Mouse (Mus musculus) MEL (cell line): ENCODE measurements around the gene Cers5. TPM values are rescaled to one million over a fixed set of nuclear protein-coding genes. Genes with fewer than 3 reads are reported as not detected.

Experiments used
- DNase-seq: peaks from one replicate; pipeline ENCODE4 v3.0.0; 2011; ENCODE audit warnings: low read depth, low spot score
- H3K27ac ChIP-seq: 2 replicates; pipeline ENCODE4 v1.5.1; 2012; ENCODE audit warnings: low read depth, mild to moderate bottlenecking, control low read depth, low read length, moderate library complexity; ENCODE audit not compliant: control insufficient read depth
- H3K27me3 ChIP-seq, 2 experiments: fragments of 150-350 bp in 1 of 2; sonication (generic) in 1 of 2; 2 replicates each; pipeline ENCODE4 v1.6.1; 2012; ENCODE audit warnings: low read length in 2 of 2, mild to moderate bottlenecking in 2 of 2, improper control_type of control experiment in 1 of 2, moderate library complexity in 1 of 2; ENCODE audit not compliant: insufficient read depth in 2 of 2, control insufficient read depth in 1 of 2
- H3K36me3 ChIP-seq, 2 experiments: 2 replicates each; pipeline ENCODE4 v1.6.1; 2012 to 2014; ENCODE audit warnings: low read length in 2 of 2, improper control_type of control experiment in 1 of 2, inconsistent platforms in 1 of 2, mild to moderate bottlenecking in 1 of 2; ENCODE audit not compliant: insufficient read depth in 2 of 2, control insufficient read depth in 1 of 2
- H3K4me1 ChIP-seq, 2 experiments: fragments of 150-350 bp in 1 of 2; sonication (generic) in 1 of 2; 2 replicates each; pipeline ENCODE4 v1.6.1; 2012; ENCODE audit warnings: low read length in 2 of 2, improper control_type of control experiment in 1 of 2, mild to moderate bottlenecking in 1 of 2; ENCODE audit not compliant: insufficient read depth in 2 of 2, control insufficient read depth in 1 of 2
- H3K4me3 ChIP-seq, 2 experiments: fragments of 150-350 bp in 1 of 2; sonication (generic) in 1 of 2; 2 replicates each; pipeline ENCODE4 v1.5.1; 2012; ENCODE audit warnings: low read depth in 2 of 2, low read length in 2 of 2, mild to moderate bottlenecking in 2 of 2, moderate library complexity in 2 of 2, control low read depth in 1 of 2, improper control_type of control experiment in 1 of 2; ENCODE audit not compliant: control insufficient read depth in 1 of 2, insufficient read depth in 1 of 2
- H3K79me2 ChIP-seq: 2 replicates; pipeline ENCODE4 v1.6.1; 2012; ENCODE audit warnings: mild to moderate bottlenecking, low read length, moderate library complexity; ENCODE audit not compliant: control insufficient read depth, poor library complexity, insufficient read depth
- H3K9ac ChIP-seq: 2 replicates; pipeline ENCODE4 v1.6.1; 2012; ENCODE audit warnings: low read depth, mild to moderate bottlenecking, control low read depth, low read length, moderate library complexity; ENCODE audit not compliant: control insufficient read depth, poor library complexity, severe bottlenecking
- H3K9me3 ChIP-seq: fragments of 150-350 bp; sonication (generic); replicated peaks from 2 replicates; pipeline ENCODE4 v1.6.1; 2012; ENCODE audit warnings: mild to moderate bottlenecking, low read length, improper control_type of control experiment, moderate library complexity; ENCODE audit not compliant: insufficient read depth
- BHLHE40 ChIP-seq: IDR thresholded peaks from 2 replicates; pipeline ENCODE4 v1.6.1; 2012; ENCODE audit warnings: low read depth, mild to moderate bottlenecking, inconsistent platforms, low read length, improper control_type of control experiment, borderline replicate concordance
- CHD2 ChIP-seq: IDR thresholded peaks from 2 replicates; pipeline ENCODE4 v1.6.1; 2011; ENCODE audit warnings: low read length, improper control_type of control experiment
- E2F4 ChIP-seq: IDR thresholded peaks from 2 replicates; pipeline ENCODE4 v1.6.1; 2011; ENCODE audit warnings: low read depth, low read length, improper control_type of control experiment, borderline replicate concordance
- HCFC1 ChIP-seq: IDR thresholded peaks from 2 replicates; pipeline ENCODE4 v1.6.1; 2012; ENCODE audit warnings: low read depth, mild to moderate bottlenecking, inconsistent platforms, low read length, improper control_type of control experiment, moderate library complexity
- JUND ChIP-seq: IDR thresholded peaks from 2 replicates; pipeline ENCODE4 v1.6.1; 2011; ENCODE audit warnings: low read depth, mild to moderate bottlenecking, improper control_type of control experiment, low read length
- KAT2A ChIP-seq: conservative IDR thresholded peaks from 2 replicates; pipeline ENCODE4 v1.6.1; 2012; ENCODE audit warnings: low read depth, low read length, improper control_type of control experiment, inconsistent platforms
- MAFK ChIP-seq: IDR thresholded peaks from 2 replicates; pipeline ENCODE4 v1.6.1; 2011; ENCODE audit warnings: low read depth, mild to moderate bottlenecking, low read length, improper control_type of control experiment, borderline replicate concordance
- MAX ChIP-seq: IDR thresholded peaks from 2 replicates; pipeline ENCODE4 v1.6.1; 2011; ENCODE audit warnings: low read length, improper control_type of control experiment
- MXI1 ChIP-seq: IDR thresholded peaks from 2 replicates; pipeline ENCODE4 v1.6.1; 2011; ENCODE audit warnings: mild to moderate bottlenecking, low read depth, low read length, improper control_type of control experiment
- MYB ChIP-seq: IDR thresholded peaks from 2 replicates; pipeline ENCODE4 v1.6.1; 2011; ENCODE audit warnings: mild to moderate bottlenecking, low read depth, low read length, improper control_type of control experiment
- NELFE ChIP-seq: IDR thresholded peaks from 2 replicates; pipeline ENCODE4 v1.6.1; 2011; ENCODE audit warnings: low read depth, low read length, improper control_type of control experiment
- POLR2A ChIP-seq, 2 experiments: IDR thresholded peaks; 2 replicates each; pipeline ENCODE4 v1.6.1; 2011 to 2012; ENCODE audit warnings: low read length in 2 of 2, mild to moderate bottlenecking in 2 of 2, control low read depth in 1 of 2, improper control_type of control experiment in 1 of 2, low read depth in 1 of 2, moderate library complexity in 1 of 2; ENCODE audit not compliant: control insufficient read depth in 1 of 2, insufficient read depth in 1 of 2, poor library complexity in 1 of 2
- POLR2AphosphoS2 ChIP-seq: IDR thresholded peaks from 2 replicates; pipeline ENCODE4 v1.6.1; 2011; ENCODE audit warnings: low read length, improper control_type of control experiment
- POLR2AphosphoS5 ChIP-seq: IDR thresholded peaks from 2 replicates; pipeline ENCODE4 v1.6.1; 2012; ENCODE audit warnings: low read depth, borderline replicate concordance, mild to moderate bottlenecking, inconsistent platforms, low read length, moderate library complexity, mixed read lengths
- RAD21 ChIP-seq: IDR thresholded peaks from 2 replicates; pipeline ENCODE4 v1.6.1; 2011; ENCODE audit warnings: mild to moderate bottlenecking, low read depth, low read length, improper control_type of control experiment
- SIN3A ChIP-seq: IDR thresholded peaks from 2 replicates; pipeline ENCODE4 v1.6.1; 2012; ENCODE audit warnings: low read length, improper control_type of control experiment, inconsistent platforms
- TBP ChIP-seq: IDR thresholded peaks from 2 replicates; pipeline ENCODE4 v1.8.0; 2011; ENCODE audit warnings: low read depth, low read length, improper control_type of control experiment
- TCF12 ChIP-seq: IDR thresholded peaks from 2 replicates; pipeline ENCODE4 v1.6.1; 2014; ENCODE audit warnings: low read depth, mild to moderate bottlenecking, inconsistent platforms, low read length, improper control_type of control experiment, moderate library complexity
- UBTF ChIP-seq: IDR thresholded peaks from 2 replicates; pipeline ENCODE4 v1.6.1; 2012; ENCODE audit warnings: low read depth, mild to moderate bottlenecking, inconsistent platforms, low read length, improper control_type of control experiment, moderate library complexity, borderline replicate concordance; ENCODE audit not compliant: insufficient read depth
- USF1 ChIP-seq: IDR thresholded peaks from 2 replicates; pipeline ENCODE4 v1.6.1; 2014; ENCODE audit warnings: low read depth, mild to moderate bottlenecking, inconsistent platforms, low read length, improper control_type of control experiment, moderate library complexity
- USF2 ChIP-seq, 2 experiments: IDR thresholded peaks; 2 replicates each; pipeline ENCODE4 v1.6.1; 2011 to 2012; ENCODE audit warnings: improper control_type of control experiment in 2 of 2, low read length in 2 of 2, borderline replicate concordance in 1 of 2, inconsistent platforms in 1 of 2, low read depth in 1 of 2, mild to moderate bottlenecking in 1 of 2; ENCODE audit not compliant: insufficient read depth in 1 of 2
- ZC3H11A ChIP-seq: IDR thresholded peaks from 2 replicates; pipeline ENCODE4 v1.6.1; 2012; ENCODE audit warnings: low read depth, mild to moderate bottlenecking, inconsistent platforms, low read length, improper control_type of control experiment
- ZKSCAN1 ChIP-seq: IDR thresholded peaks from 2 replicates; pipeline ENCODE4 v1.6.1; 2012; ENCODE audit warnings: low read depth, mild to moderate bottlenecking, inconsistent platforms, low read length, improper control_type of control experiment, moderate library complexity
- polyA plus RNA-seq, 2 experiments: library from polyadenylated mRNA; stranded (reverse) in 1 of 2; unstranded in 1 of 2; fragments of >175 nt in 1 of 2; fragments of >200 nt in 1 of 2; gene quantifications; 2 replicates each; pipeline versions ENCODE4 v1.2.1 to v1.2.4; 2012; ENCODE audit warnings: low replicate concordance in 2 of 2, low read depth in 1 of 2; ENCODE audit not compliant: insufficient read length in 2 of 2, insufficient read depth in 1 of 2, missing spikeins in 1 of 2
- total RNA-seq: library from RNA; depleted of rRNA; stranded (reverse); fragments of 300-350 nt; gene quantifications from 2 replicates; pipeline ENCODE4 v1.2.3, GENCODE M21; 2012

Gene Cers5
- total and polyA plus RNA-seq, 3 experiments, result 21.8 to 43.5 TPM; not detected in 1

- no peak for TF ChIP-seq UBTF
- no peak for TF ChIP-seq ZC3H11A
- TF ChIP-seq HCFC1, result 0 out of 2 replicates have a peak, but pooled peaks have one; percentile 10
- TF ChIP-seq MYB, result no peak; the same call in 1 of the 2 replicates
- TF ChIP-seq TCF12, result peak; percentile 79
- no peak for TF ChIP-seq MAFK
- peak; percentile 84 for TF ChIP-seq BHLHE40
- no peak for TF ChIP-seq E2F4
- TF ChIP-seq RAD21, result no peak
- TF ChIP-seq USF2 (IDR thresholded peaks at IDR 0.05; ENCODE audit: borderline replicate concordance in 1 of 2, insufficient read depth in 1 of 2, low read depth in 1 of 2, low read length in 2 of 2), result no peak
- no peak for TF ChIP-seq MAX
- TF ChIP-seq POLR2AphosphoS5, result no peak
- no peak for TF ChIP-seq POLR2A (IDR thresholded peaks at IDR 0.05; ENCODE audit: control insufficient read depth in 1 of 2, insufficient read depth in 1 of 2, low read depth in 1 of 2, low read length in 2 of 2, poor library complexity in 1 of 2)
- TF ChIP-seq MXI1, result no peak
- TF ChIP-seq CHD2, result no peak
- no peak for TF ChIP-seq NELFE
- TF ChIP-seq TBP, result no peak
- TF ChIP-seq USF1, result no peak
- no peak for TF ChIP-seq JUND
- no peak for TF ChIP-seq POLR2AphosphoS2
Measured at GRCm38 (mm10) chr15:99767467-99767866, 5.2 kb downstream of the Cers5 start (continued).

GRCm38 (mm10) chr15:99754204-99754603 lies 18.5 kb downstream of the Cers5 start:
- H3K79me2 ChIP-seq, result no peaks in the 10 kb centered on the region
- no peak overlapping the region for H3K4me3 ChIP-seq
- no peaks in the 10 kb centered on the region for H3K27me3 ChIP-seq
- H3K36me3 ChIP-seq, result no peaks in the 10 kb centered on the region
- DNase-seq, result no peak
- H3K9me3 ChIP-seq, result no peaks in the 10 kb centered on the region
- TF ChIP-seq MYB (no peak), BHLHE40 (no peak), MAX (no peak), USF2 (IDR thresholded peaks at IDR 0.05; ENCODE audit: borderline replicate concordance in 1 of 2, insufficient read depth in 1 of 2, low read depth in 1 of 2, low read length in 2 of 2) (no peak), UBTF (no peak), SIN3A (no peak), ZKSCAN1 (no peak), POLR2A (IDR thresholded peaks at IDR 0.05; ENCODE audit: control insufficient read depth in 1 of 2, insufficient read depth in 1 of 2, low read depth in 1 of 2, low read length in 2 of 2, poor library complexity in 1 of 2) (no peak), KAT2A (no peak), POLR2AphosphoS2 (no peak)
- H3K9ac ChIP-seq, result no peak overlapping the region
- no peaks in the 10 kb centered on the region for H3K4me1 ChIP-seq
- H3K27ac ChIP-seq, result no peak overlapping the region
